Mouse (Mus musculus): ENCODE measurements at regions not wholly inside any gene's neighbourhood (a gene's known extent, or its start where the extent isn't known, plus 50 kb on each side); places are given as distances from the start of the nearest gene placed in this dataset.

- Histone ChIP-seq H3K9me3 (replicated peaks) (no peaks in the 10 kb centered on the region; the same call in 1 of the 2 replicates), H3K9ac (no peak overlapping the region), H3K4me2 (replicated peaks) (no peak overlapping the region), H3K4me1 (peaks cover 10% of the 10 kb centered on the region), H3K36me3 (no peaks in the 10 kb centered on the region), H3K4me3 (no peak overlapping the region), H3K27ac (no peak overlapping the region), H3K27me3 (no peaks in the 10 kb centered on the region)
- 83% methylated on average over 4 of the region's 4 CpGs for WGBS
- no peak for ATAC-seq (ENCODE audit: low FRiP score)
These were observed 709.6 kb upstream of the Castor2 start for GRCm38 (mm10) chr5:133389896-133390295.

GRCm38 (mm10) chr5:133389023-133389840 lies 710.3 kb upstream of the Castor2 start:
- Histone ChIP-seq H3K27ac (no peak overlapping the region), H3K4me3 (no peak overlapping the region), H3K9ac (no peak overlapping the region), H3K4me2 (replicated peaks) (no peak overlapping the region), H3K27me3 (no peaks in the 10 kb centered on the region), H3K9me3 (replicated peaks) (no peaks in the 10 kb centered on the region; the same call in 1 of the 2 replicates), H3K36me3 (no peaks in the 10 kb centered on the region), H3K4me1 (peaks cover 15% of the 10 kb centered on the region)
- no peak for ATAC-seq (ENCODE audit: low FRiP score)
- WGBS, result 70% methylated on average over 6 of the region's 6 CpGs

GRCm38 (mm10) chr5:133385374-133386349 lies 713.8 kb upstream of the Castor2 start:
- Histone ChIP-seq H3K9ac (no peak overlapping the region), H3K4me2 (replicated peaks) (no peak overlapping the region), H3K36me3 (no peaks in the 10 kb centered on the region), H3K9me3 (replicated peaks) (no peaks in the 10 kb centered on the region), H3K4me3 (no peak overlapping the region), H3K27ac (no peak overlapping the region), H3K27me3 (no peaks in the 10 kb centered on the region), H3K4me1 (peaks cover 15% of the 10 kb centered on the region)
- ATAC-seq (ENCODE audit: low FRiP score), result peak; percentile 60; the same call in 1 of the 2 replicates
- WGBS, result 47% methylated on average over 10 of the region's 10 CpGs

- H3K36me3 ChIP-seq, result no peaks in the 10 kb centered on the region
- no peak overlapping the region for H3K4me2 ChIP-seq (replicated peaks)
- no peak overlapping the region for H3K27ac ChIP-seq
- no peak for ATAC-seq (ENCODE audit: low FRiP score)
- no peak overlapping the region for H3K9ac ChIP-seq
- no peaks in the 10 kb centered on the region for H3K9me3 ChIP-seq (replicated peaks)
- H3K4me3 ChIP-seq, result no peak overlapping the region
- 68% methylated on average over 3 of the region's 3 CpGs for WGBS
- no peaks in the 10 kb centered on the region for H3K27me3 ChIP-seq
- no peaks in the 10 kb centered on the region for H3K4me1 ChIP-seq
These were observed 733.7 kb upstream of the Castor2 start for GRCm38 (mm10) chr5:133365771-133366170.

- H3K27ac ChIP-seq, result no peak overlapping the region
- no peak overlapping the region for H3K4me3 ChIP-seq
- H3K4me2 ChIP-seq (replicated peaks), result no peak overlapping the region
- H3K4me1 ChIP-seq, result no peaks in the 10 kb centered on the region
- H3K36me3 ChIP-seq, result no peaks in the 10 kb centered on the region
- no peak overlapping the region for H3K9ac ChIP-seq
- ATAC-seq (ENCODE audit: low FRiP score), result no peak
- H3K27me3 ChIP-seq, result no peaks in the 10 kb centered on the region
- WGBS, result 89% methylated on average over 3 of the region's 3 CpGs
- no peaks in the 10 kb centered on the region for H3K9me3 ChIP-seq (replicated peaks)
These were observed 752.0 kb upstream of the Castor2 start for GRCm38 (mm10) chr5:133347516-133347915.

GRCm38 (mm10) chr5:133341973-133342372 lies 757.5 kb upstream of the Castor2 start:
- no peak overlapping the region for H3K4me2 ChIP-seq (replicated peaks)
- no peaks in the 10 kb centered on the region for H3K4me1 ChIP-seq
- H3K36me3 ChIP-seq, result no peaks in the 10 kb centered on the region
- no peak overlapping the region for H3K4me3 ChIP-seq
- 85% methylated on average over 3 of the region's 3 CpGs for WGBS
- no peaks in the 10 kb centered on the region for H3K27me3 ChIP-seq
- no peaks in the 10 kb centered on the region for H3K9me3 ChIP-seq (replicated peaks)
- ATAC-seq (ENCODE audit: low FRiP score), result no peak
- no peak overlapping the region for H3K9ac ChIP-seq
- H3K27ac ChIP-seq, result no peak overlapping the region

- H3K27me3 ChIP-seq, result no peaks in the 10 kb centered on the region
- no peaks in the 10 kb centered on the region for H3K4me1 ChIP-seq
- H3K9me3 ChIP-seq (replicated peaks), result no peaks in the 10 kb centered on the region
- H3K36me3 ChIP-seq, result no peaks in the 10 kb centered on the region
- no peak overlapping the region for H3K9ac ChIP-seq
- no peak for ATAC-seq (ENCODE audit: low FRiP score)
- no peak overlapping the region for H3K4me2 ChIP-seq (replicated peaks)
- no peak overlapping the region for H3K27ac ChIP-seq
- H3K4me3 ChIP-seq, result no peak overlapping the region
- 68% methylated on average over 2 of the region's 2 CpGs for WGBS
These were observed 777.5 kb upstream of the Auts2 start for GRCm38 (mm10) chr5:133320626-133321025.

- Histone ChIP-seq H3K4me1 (no peaks in the 10 kb centered on the region), H3K27me3 (no peaks in the 10 kb centered on the region), H3K4me2 (replicated peaks) (no peak overlapping the region), H3K36me3 (no peaks in the 10 kb centered on the region), H3K9ac (no peak overlapping the region), H3K27ac (no peak overlapping the region), H3K9me3 (replicated peaks) (no peaks in the 10 kb centered on the region), H3K4me3 (no peak overlapping the region)
- WGBS, result 89% methylated on average over 1 of the region's 1 CpGs
- ATAC-seq (ENCODE audit: low FRiP score), result no peak
These were observed 777.1 kb upstream of the Auts2 start for GRCm38 (mm10) chr5:133320206-133320605.

- 67% methylated on average over 7 of the region's 7 CpGs for WGBS
- no peak for ATAC-seq (ENCODE audit: low FRiP score)
These were observed 770.9 kb upstream of the Auts2 start for GRCm38 (mm10) chr5:133314031-133314430.

GRCm38 (mm10) chr5:133310979-133311890 lies 768.1 kb upstream of the Auts2 start:
- no peaks in the 10 kb centered on the region for H3K27me3 ChIP-seq
- no peak overlapping the region for H3K9ac ChIP-seq
- no peak overlapping the region for H3K4me2 ChIP-seq (replicated peaks)
- peak; percentile 54 for ATAC-seq (ENCODE audit: low FRiP score)
- H3K36me3 ChIP-seq, result no peaks in the 10 kb centered on the region
- 33% methylated on average over 6 of the region's 6 CpGs for WGBS
- peaks cover 7% of the 10 kb centered on the region; the same call in 1 of the 2 replicates for H3K4me1 ChIP-seq
- H3K4me3 ChIP-seq, result no peak overlapping the region
- no peaks in the 10 kb centered on the region for H3K9me3 ChIP-seq (replicated peaks)
- peak overlapping the region; percentile 35; the same call in 1 of the 2 replicates for H3K27ac ChIP-seq

More at GRCm38 (mm10) chr5:133314031-133314430, 770.9 kb upstream of the Auts2 start:
- Histone ChIP-seq H3K9ac (no peak overlapping the region), H3K4me3 (no peak overlapping the region), H3K9me3 (replicated peaks) (no peaks in the 10 kb centered on the region), H3K27me3 (no peaks in the 10 kb centered on the region), H3K4me2 (replicated peaks) (no peak overlapping the region), H3K36me3 (no peaks in the 10 kb centered on the region), H3K4me1 (peaks cover 7% of the 10 kb centered on the region; the same call in 1 of the 2 replicates), H3K27ac (no peak overlapping the region)

GRCm38 (mm10) chr5:133267887-133268286 lies 724.7 kb upstream of the Auts2 start:
- H3K4me1 ChIP-seq, result no peaks in the 10 kb centered on the region
- H3K27me3 ChIP-seq, result no peaks in the 10 kb centered on the region
- ATAC-seq (ENCODE audit: low FRiP score), result no peak
- no peaks in the 10 kb centered on the region for H3K36me3 ChIP-seq
- H3K27ac ChIP-seq, result no peak overlapping the region
- H3K4me3 ChIP-seq, result no peak overlapping the region
- no peak overlapping the region for H3K4me2 ChIP-seq (replicated peaks)
- H3K9ac ChIP-seq, result no peak overlapping the region
- WGBS, result 85% methylated on average over 7 of the region's 7 CpGs
- H3K9me3 ChIP-seq (replicated peaks), result no peaks in the 10 kb centered on the region
